Comparison of ENCODE assay signal across 12 mouse cellular contexts in the genomic region with DNA sequence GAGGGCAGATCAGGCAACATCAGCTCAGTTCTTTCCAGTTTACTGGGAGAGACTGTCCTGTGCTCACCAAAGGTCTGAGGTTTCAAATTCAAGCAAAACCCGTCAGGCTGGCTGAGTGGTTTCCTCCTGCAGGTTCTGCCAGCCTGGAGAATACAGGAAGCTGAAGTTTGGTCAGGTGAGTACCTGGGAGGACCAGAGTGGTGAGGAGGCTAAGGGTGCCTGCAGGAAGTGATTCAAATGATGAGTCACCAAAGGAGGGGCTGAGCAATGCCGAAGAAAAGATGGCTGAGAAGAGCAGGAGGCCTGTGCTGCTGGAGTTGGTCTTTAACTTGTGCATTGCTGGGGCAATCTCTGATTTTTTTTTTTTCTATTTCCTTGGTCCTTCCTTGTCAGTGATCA. TPM values are rescaled to one million over a fixed set of nuclear protein-coding genes. Genes with fewer than 3 reads are reported as not detected.
DNase-seq lines count a peak whose midpoint lies in the region; ATAC-seq and TF ChIP-seq lines count a peak whose summit lies in the region.
"Had no signal": no experiment of that assay in that cellular context is flagged by ENCODE, and none has a peak within 500 bp of the region (broad histone marks: within the 10 kb centered on the region; RNA-seq: fewer than 3 reads in every experiment).

No protein-coding gene starts in this region.

- TF ChIP-seq EP300 in MEL (IDR thresholded peaks at IDR 0.05; ENCODE audit: low read depth in 1 of 2, low read length in 2 of 2) = no peak
- no peak for TF ChIP-seq EP300 in lung, postnatal 0 days (IDR thresholded peaks at IDR 0.05)

- no peak for ATAC-seq in lung, embryonic 15.5 days (ENCODE audit: borderline replicate concordance, extremely low read depth, low FRiP score, low TSS enrichment)
- no peak for ATAC-seq in lung, postnatal 0 days
- ATAC-seq: Patski had no signal

- 32% methylated on average over 2 of the region's 2 CpGs for whole genome bisulfite sequencing in lung, embryonic 15.5 days
- 21% methylated on average over 2 of the region's 2 CpGs for WGBS in lung, adult 2 months
- WGBS in lung, postnatal 0 days = 21% methylated on average over 2 of the region's 2 CpGs
- 42% methylated on average over 2 of the region's 2 CpGs for WGBS in heart, embryonic 10.5 days

- H3K27me3 ChIP-seq in lung, embryonic 15.5 days = peaks cover 15% of the 10 kb centered on the region
- 0 out of 4 replicates have a peak, but pooled peaks cover 0 to 2% of the 10 kb centered on the region in 2 experiments for H3K27me3 ChIP-seq in MEL (ENCODE audit: control insufficient read depth in 1 of 2, insufficient read depth in 2 of 2, low read length in 2 of 2)
- H3K27me3 ChIP-seq in lung, postnatal 0 days (replicated peaks; ENCODE audit: insufficient read depth, low read length) = peaks cover 8% of the 10 kb centered on the region; the same call in 1 of the 2 replicates
- H3K27me3 ChIP-seq in heart, embryonic 10.5 days (ENCODE audit: insufficient read depth, poor library complexity, severe bottlenecking) = peaks cover 24% of the 10 kb centered on the region

- H3K9me3 ChIP-seq in lung, embryonic 15.5 days = no peaks in the 10 kb centered on the region
- no peaks in the 10 kb centered on the region for H3K9me3 ChIP-seq in MEL (replicated peaks; ENCODE audit: insufficient read depth, low read length)
- no peaks in the 10 kb centered on the region for H3K9me3 ChIP-seq in lung, postnatal 0 days (ENCODE audit: low read length)
- H3K9me3 ChIP-seq in heart, embryonic 10.5 days = peaks cover 8% of the 10 kb centered on the region; the same call in 1 of the 2 replicates
- H3K9me3 ChIP-seq: neural tube, embryonic 15.5 days had no signal

- DNase-seq in lung, adult 2 months = no peak
- DNase-seq in MEL (ENCODE audit: low read depth, low spot score) = peak; percentile 47
- peak; percentile 68 for DNase-seq in lung, postnatal 0 days (ENCODE audit: low spot score)
- peak; percentile 42 for DNase-seq in thymus, postnatal 14 days
- no peak for DNase-seq in heart, embryonic 10.5 days (ENCODE audit: low spot score)
- no peak for DNase-seq in right cerebral cortex, postnatal 36 days (ENCODE audit: low spot score in 2 of 2)
- DNase-seq in layer of hippocampus, adult 11-12 months (ENCODE audit: low spot score) = no peak

- H3K79me2 ChIP-seq in MEL (ENCODE audit: control insufficient read depth, insufficient read depth, low read length, poor library complexity) = no peaks in the 10 kb centered on the region; the same call in 1 of the 2 replicates

- H3K4me3 ChIP-seq in lung, embryonic 15.5 days = no peak overlapping the region
- H3K4me3 ChIP-seq in lung, adult 2 months (replicated peaks; ENCODE audit: extremely low read depth, low read depth, low read length) = no peak overlapping the region
- 0 out of 4 replicates have a peak overlapping the region, but pooled peaks of 1 of the 2 experiments have one; percentile 3 for H3K4me3 ChIP-seq in MEL (ENCODE audit: control insufficient read depth in 1 of 2, insufficient read depth in 1 of 2, low read depth in 2 of 2, low read length in 2 of 2)
- H3K4me3 ChIP-seq in lung, postnatal 0 days (ENCODE audit: low read depth, low read length) = no peak overlapping the region
- H3K4me3 ChIP-seq in heart, embryonic 10.5 days = no peak overlapping the region
- H3K4me3 ChIP-seq: forebrain, embryonic 12.5 days; neural tube, embryonic 15.5 days had no signal

- no peak for TF ChIP-seq POLR2A in lung, adult 2 months (IDR thresholded peaks at IDR 0.05; ENCODE audit: borderline replicate concordance, extremely low read depth, low read depth, low read length)
- TF ChIP-seq POLR2A in MEL (IDR thresholded peaks at IDR 0.05; ENCODE audit: control insufficient read depth in 1 of 2, insufficient read depth in 1 of 2, low read depth in 1 of 2, low read length in 2 of 2, poor library complexity in 1 of 2) = 0 out of 4 replicates have a peak, but pooled peaks of 1 of the 2 experiments have one; percentile 26

- H3K27ac ChIP-seq in lung, embryonic 15.5 days = 0 out of 2 replicates have a peak overlapping the region, but pooled peaks have one; percentile 18
- no peak overlapping the region for H3K27ac ChIP-seq in MEL (ENCODE audit: control insufficient read depth, low read depth, low read length)
- no peak overlapping the region for H3K27ac ChIP-seq in lung, postnatal 0 days (ENCODE audit: low read length)
- H3K27ac ChIP-seq in heart, embryonic 10.5 days = no peak overlapping the region
- H3K27ac ChIP-seq: forebrain, embryonic 12.5 days; neural tube, embryonic 15.5 days had no signal

- H3K4me1 ChIP-seq in lung, embryonic 15.5 days = peaks cover 7% of the 10 kb centered on the region
- no peaks in the 10 kb centered on the region for H3K4me1 ChIP-seq in lung, adult 2 months (ENCODE audit: control insufficient read depth, insufficient read depth, low read length)
- H3K4me1 ChIP-seq in MEL (ENCODE audit: control insufficient read depth in 1 of 2, insufficient read depth in 2 of 2, low read length in 2 of 2) = peaks cover 0 to 6% of the 10 kb centered on the region in 2 experiments; a peak in 2 of 4 replicates
- no peaks in the 10 kb centered on the region for H3K4me1 ChIP-seq in lung, postnatal 0 days (ENCODE audit: insufficient read depth, low read depth, low read length)
- H3K4me1 ChIP-seq in heart, embryonic 10.5 days = peaks cover 6% of the 10 kb centered on the region; the same call in 1 of the 2 replicates

- no peak for TF ChIP-seq RAD21 in MEL (IDR thresholded peaks at IDR 0.05; ENCODE audit: low read depth, low read length)

- H3K36me3 ChIP-seq in lung, embryonic 15.5 days = no peaks in the 10 kb centered on the region
- peaks cover 0 to 3% of the 10 kb centered on the region in 2 experiments; a peak in 2 of 4 replicates for H3K36me3 ChIP-seq in MEL (ENCODE audit: control insufficient read depth in 1 of 2, insufficient read depth in 2 of 2, low read length in 2 of 2)
- H3K36me3 ChIP-seq in lung, postnatal 0 days (ENCODE audit: insufficient read depth, low read length) = no peaks in the 10 kb centered on the region
- H3K36me3 ChIP-seq in heart, embryonic 10.5 days = no peaks in the 10 kb centered on the region
- H3K36me3 ChIP-seq: forebrain, embryonic 12.5 days; neural tube, embryonic 15.5 days had no signal

- no peak overlapping the region for H3K9ac ChIP-seq in lung, embryonic 15.5 days
- no peak overlapping the region for H3K9ac ChIP-seq in MEL (ENCODE audit: control insufficient read depth, low read depth, low read length, poor library complexity, severe bottlenecking)
- no peak overlapping the region for H3K9ac ChIP-seq in lung, postnatal 0 days (replicated peaks; ENCODE audit: low read depth)
- H3K9ac ChIP-seq: forebrain, embryonic 12.5 days; neural tube, embryonic 15.5 days had no signal

- no peak for TF ChIP-seq CTCF in lung, adult 2 months (IDR thresholded peaks at IDR 0.05; ENCODE audit: insufficient read depth, low read length)
- TF ChIP-seq CTCF in MEL (IDR thresholded peaks at IDR 0.05 in 2 of 3, conservative IDR thresholded peaks at IDR 0.05 in 1 of 3; ENCODE audit: control insufficient read depth in 1 of 3, insufficient read depth in 1 of 3, low read depth in 2 of 3, low read length in 3 of 3, poor library complexity in 1 of 3, severe bottlenecking in 1 of 3) = no peak
- no peak for TF ChIP-seq CTCF in lung, postnatal 0 days (IDR thresholded peaks at IDR 0.05)

- H3K4me2 ChIP-seq in lung, embryonic 15.5 days = no peak overlapping the region
- no peak overlapping the region for H3K4me2 ChIP-seq in lung, postnatal 0 days (replicated peaks; ENCODE audit: low read depth, low read length)
- H3K4me2 ChIP-seq: forebrain, embryonic 12.5 days; neural tube, embryonic 15.5 days had no signal

TF ChIP-seq in MEL, 35 proteins besides CTCF, POLR2A, EP300 and RAD21 (continues in another document):
- TF ChIP-seq TBP (IDR thresholded peaks at IDR 0.05; ENCODE audit: low read depth, low read length) (no peak), E2F4 (IDR thresholded peaks at IDR 0.05; ENCODE audit: borderline replicate concordance, low read depth, low read length) (no peak), TCF12 (IDR thresholded peaks at IDR 0.05; ENCODE audit: low read depth, low read length) (no peak), USF1 (IDR thresholded peaks at IDR 0.05; ENCODE audit: low read depth, low read length) (no peak), MXI1 (IDR thresholded peaks at IDR 0.05; ENCODE audit: low read depth, low read length) (no peak), CHD2 (IDR thresholded peaks at IDR 0.05; ENCODE audit: low read length) (no peak), ELF1 (IDR thresholded peaks at IDR 0.05; ENCODE audit: low read depth, low read length) (no peak), NELFE (IDR thresholded peaks at IDR 0.05; ENCODE audit: low read depth, low read length) (no peak), USF2 (IDR thresholded peaks at IDR 0.05; ENCODE audit: borderline replicate concordance in 1 of 2, insufficient read depth in 1 of 2, low read depth in 1 of 2, low read length in 2 of 2) (no peak)

RNA-seq across cellular contexts. Expression of gene Zfp541, which starts 4.5 kb away (rescaled TPM):
- 0.04 TPM in 1 of 2 replicates, not detected in the other for polyA plus RNA-seq in lung, embryonic 15.5 days (2015; fragmentation: Nextera tagmentation; extraction: Ambion mirVana)
- polyA plus RNA-seq in lung, adult 2 months (2012; rRNA removed) = 0.02 and 0.04 TPM in 2 replicates
- not detected in 2 replicates for total RNA-seq in MEL (2012; rRNA removed)
- under 1 TPM in 1 of 2 experiments, not detected in 1; 0.01 TPM for polyA plus RNA-seq in MEL (2012; ENCODE audit: insufficient read depth in 1 of 2, insufficient read length in 2 of 2, low read depth in 1 of 2, low replicate concordance in 2 of 2, missing spikeins in 1 of 2)
- not detected in 2 replicates for polyA plus RNA-seq in lung, postnatal 0 days (2015; fragmentation: Nextera tagmentation; extraction: Ambion mirVana)
- not detected in 2 replicates for polyA plus RNA-seq in heart, embryonic 10.5 days (2016; fragmentation: Nextera tagmentation; extraction: Ambion mirVana)
- polyA plus RNA-seq: forebrain, embryonic 12.5 days; heart, embryonic 14.5 days had no signal

RNA-seq across cellular contexts. Expression of gene Bicra, which starts 9.4 kb away (rescaled TPM):
- polyA plus RNA-seq in lung, embryonic 15.5 days (2015; fragmentation: Nextera tagmentation; extraction: Ambion mirVana) = 5.8 and 8.0 TPM in 2 replicates
- 19.0 and 21.2 TPM in 2 replicates for polyA plus RNA-seq in lung, adult 2 months (2012; rRNA removed)
- 0.81 and 1.5 TPM in 2 replicates for total RNA-seq in MEL (2012; rRNA removed)
- 10 to 100 TPM in 1 of 2 experiments, not detected in 1; 14.1 TPM for polyA plus RNA-seq in MEL (2012; ENCODE audit: insufficient read depth in 1 of 2, insufficient read length in 2 of 2, low read depth in 1 of 2, low replicate concordance in 2 of 2, missing spikeins in 1 of 2)
- 2.3 and 3.1 TPM in 2 replicates for polyA plus RNA-seq in lung, postnatal 0 days (2015; fragmentation: Nextera tagmentation; extraction: Ambion mirVana)
- polyA plus RNA-seq in heart, embryonic 10.5 days (2016; fragmentation: Nextera tagmentation; extraction: Ambion mirVana) = 5.8 and 7.4 TPM in 2 replicates

RNA-seq across cellular contexts. Expression of gene Napa, which starts 41.1 kb away (rescaled TPM):
- polyA plus RNA-seq in lung, embryonic 15.5 days (2015; fragmentation: Nextera tagmentation; extraction: Ambion mirVana) = 168 and 178 TPM in 2 replicates
- 144 and 157 TPM in 2 replicates for polyA plus RNA-seq in lung, adult 2 months (2012; rRNA removed)
- 52.6 and 56.1 TPM in 2 replicates for total RNA-seq in MEL (2012; rRNA removed)
- 100 to 1,000 TPM in 1 of 2 experiments, not detected in 1; 132 TPM for polyA plus RNA-seq in MEL (2012; ENCODE audit: insufficient read depth in 1 of 2, insufficient read length in 2 of 2, low read depth in 1 of 2, low replicate concordance in 2 of 2, missing spikeins in 1 of 2)
- 154 TPM in 2 replicates for polyA plus RNA-seq in lung, postnatal 0 days (2015; fragmentation: Nextera tagmentation; extraction: Ambion mirVana)
- 182 and 196 TPM in 2 replicates for polyA plus RNA-seq in heart, embryonic 10.5 days (2016; fragmentation: Nextera tagmentation; extraction: Ambion mirVana)

Comparison
In these comparisons a context has a peak if more than half of its experiments do, and no peak if none do; other contexts are left out.
1. DNase-seq: peak in MEL (single experiment), lung, postnatal 0 days (single experiment) and thymus, postnatal 14 days (single experiment); none in lung, adult 2 months (single experiment), heart, embryonic 10.5 days (single experiment), right cerebral cortex, postnatal 36 days (0 of 2) and layer of hippocampus, adult 11-12 months (single experiment).